Mouse (Mus musculus) liver, embryonic 12.5 days (tissue): ENCODE results near the gene Nhp2. TPM values are rescaled to one million over a fixed set of nuclear protein-coding genes. Genes with fewer than 3 reads are reported as not detected.
"Not testable (repeated sequence)": the region's sequence is repeated elsewhere in the genome, so short reads cannot be mapped to it uniquely, and the experiment has no call there.

Experiments
- ATAC-seq: fragments of 200-750 bp; cut with Nextera tagmentation; 2 replicates; pipeline ENCODE4 v1.8.0; 2017; ENCODE audit warnings: moderate number of reproducible peaks, mild to moderate bottlenecking, moderate library complexity
- H3K27ac ChIP-seq: fragments of 300-500 bp; sonication (generic); 2 replicates; pipeline ENCODE4 v1.5.1; 2016; ENCODE audit warnings: mild to moderate bottlenecking
- H3K27me3 ChIP-seq: fragments of 300-500 bp; sonication (generic); replicated peaks from 2 replicates; pipeline ENCODE4 v1.6.1; 2016; ENCODE audit warnings: mild to moderate bottlenecking, moderate library complexity
- H3K36me3 ChIP-seq: fragments of 300-500 bp; sonication (generic); 2 replicates; pipeline ENCODE4 v1.6.1; 2016; ENCODE audit warnings: mild to moderate bottlenecking, moderate library complexity
- H3K4me1 ChIP-seq: fragments of 300-500 bp; sonication (generic); 2 replicates; pipeline ENCODE4 v1.6.1; 2016
- H3K4me2 ChIP-seq: fragments of 300-500 bp; sonication (generic); 2 replicates; pipeline ENCODE4 v1.6.1; 2016; ENCODE audit warnings: mild to moderate bottlenecking, moderate library complexity
- H3K4me3 ChIP-seq: fragments of 300-500 bp; sonication (generic); 2 replicates; pipeline ENCODE4 v1.5.1; 2016; ENCODE audit warnings: mild to moderate bottlenecking, moderate library complexity
- H3K9ac ChIP-seq: fragments of 300-500 bp; sonication (generic); 2 replicates; pipeline ENCODE4 v1.6.1; 2016; ENCODE audit warnings: mild to moderate bottlenecking, moderate library complexity
- H3K9me3 ChIP-seq: fragments of 300-500 bp; sonication (generic); replicated peaks from 2 replicates; pipeline ENCODE4 v1.6.1; 2016; ENCODE audit warnings: mild to moderate bottlenecking, moderate library complexity
- WGBS: fragments of 180-500 bp; shearing (Covaris S2); methylation state at CpG from one replicate; pipeline ENCODE4 v1.1.7; 2016; ENCODE audit not compliant: insufficient replicate concordance; 5-methylcytosine and 5-hydroxymethylcytosine counted together
- polyA plus RNA-seq: library from polyadenylated mRNA; unstranded; fragments of >200 nt; fragmentation: Nextera tagmentation; extraction: Ambion mirVana; gene quantifications from 2 replicates; pipeline ENCODE4 v1.2.1, GENCODE M21; 2016

The Nhp2 gene
- polyA plus RNA-seq, 1 experiment from 2014 or later: 228 TPM

- Histone ChIP-seq H3K27ac (no peak overlapping the region), H3K36me3 (peaks cover 80% of the 10 kb centered on the region), H3K4me2 (no peak overlapping the region), H3K9ac (no peak overlapping the region), H3K27me3 (no peaks in the 10 kb centered on the region), H3K4me1 (peaks cover 39% of the 10 kb centered on the region), H3K9me3 (no peaks in the 10 kb centered on the region), H3K4me3 (no peak overlapping the region)
- WGBS: 93% methylated on average over 9 of the region's 9 CpGs
- ATAC-seq: no peak
Measured at GRCm38 (mm10) chr11:51627425-51627824, 7.9 kb downstream of the Nhp2 start.

GRCm38 (mm10) chr11:51627907-51628306, 8.4 kb downstream of the Nhp2 start:
- WGBS: 84% methylated on average over 8 of the region's 8 CpGs
- no peak for ATAC-seq
- Histone ChIP-seq H3K4me3 (no peak overlapping the region), H3K27me3 (no peaks in the 10 kb centered on the region), H3K27ac (no peak overlapping the region), H3K4me2 (no peak overlapping the region), H3K9me3 (no peaks in the 10 kb centered on the region), H3K36me3 (peaks cover 75% of the 10 kb centered on the region), H3K4me1 (peaks cover 41% of the 10 kb centered on the region), H3K9ac (no peak overlapping the region)

- Histone ChIP-seq H3K36me3 (peaks cover 64% of the 10 kb centered on the region), H3K27me3 (no peaks in the 10 kb centered on the region), H3K4me3 (no peak overlapping the region), H3K4me2 (no peak overlapping the region), H3K27ac (no peak overlapping the region), H3K9ac (no peak overlapping the region), H3K9me3 (no peaks in the 10 kb centered on the region), H3K4me1 (peaks cover 49% of the 10 kb centered on the region)
- ATAC-seq: no peak
- WGBS: 51% methylated on average over 15 of the region's 15 CpGs
Measured at GRCm38 (mm10) chr11:51629651-51630314, 10.2 kb downstream of the Nhp2 start.

GRCm38 (mm10) chr11:51632130-51632753, 12.7 kb downstream of the Nhp2 start:
- no peak overlapping the region for H3K27ac ChIP-seq
- H3K4me3 ChIP-seq: no peak overlapping the region
- ATAC-seq: no peak
- no peak overlapping the region for H3K4me2 ChIP-seq
- 63% methylated on average over 6 of the region's 6 CpGs for WGBS
- H3K27me3 ChIP-seq: no peaks in the 10 kb centered on the region
- H3K9ac ChIP-seq: no peak overlapping the region
- peaks cover 56% of the 10 kb centered on the region for H3K4me1 ChIP-seq
- H3K36me3 ChIP-seq: peaks cover 39% of the 10 kb centered on the region
- no peaks in the 10 kb centered on the region for H3K9me3 ChIP-seq

GRCm38 (mm10) chr11:51633200-51633599, 13.7 kb downstream of the Nhp2 start:
- H3K36me3 ChIP-seq: peaks cover 30% of the 10 kb centered on the region
- not testable (repeated sequence) for H3K27ac ChIP-seq, ATAC-seq, H3K4me2 ChIP-seq, H3K9me3 ChIP-seq, H3K4me3 ChIP-seq, H3K27me3 ChIP-seq, H3K9ac ChIP-seq
- H3K4me1 ChIP-seq: peaks cover 66% of the 10 kb centered on the region
- 67% methylated on average over 7 of the region's 7 CpGs for WGBS

GRCm38 (mm10) chr11:51633721-51634120, 14.2 kb downstream of the Nhp2 start:
- H3K4me3 ChIP-seq: no peak overlapping the region
- 82% methylated on average over 3 of the region's 3 CpGs for WGBS
- no peak overlapping the region for H3K27ac ChIP-seq
- peaks cover 71% of the 10 kb centered on the region for H3K4me1 ChIP-seq
- H3K27me3 ChIP-seq: no peaks in the 10 kb centered on the region
- peaks cover 26% of the 10 kb centered on the region for H3K36me3 ChIP-seq
- H3K9ac ChIP-seq: no peak overlapping the region
- no peak overlapping the region for H3K4me2 ChIP-seq
- no peak for ATAC-seq
- no peaks in the 10 kb centered on the region for H3K9me3 ChIP-seq

GRCm38 (mm10) chr11:51635127-51635524, 15.6 kb downstream of the Nhp2 start:
- peak; percentile 35 for ATAC-seq
- 4% methylated on average over 6 of the region's 6 CpGs for WGBS
- peaks cover 66% of the 10 kb centered on the region for H3K4me1 ChIP-seq
- peak overlapping the region; percentile 72 for H3K4me3 ChIP-seq
- H3K36me3 ChIP-seq: peaks cover 15% of the 10 kb centered on the region; the same call in 1 of the 2 replicates
- H3K27me3 ChIP-seq: no peaks in the 10 kb centered on the region
- no peaks in the 10 kb centered on the region for H3K9me3 ChIP-seq
- H3K27ac ChIP-seq: peak overlapping the region; percentile 93
- peak overlapping the region; percentile 80 for H3K9ac ChIP-seq
- H3K4me2 ChIP-seq: peak overlapping the region; percentile 88

- H3K4me2 ChIP-seq: peak within 1 kb of the TSS; percentile 88
- H3K27ac ChIP-seq: peak within 1 kb of the TSS; percentile 93
- H3K4me1 ChIP-seq: peaks cover 65% of the 10 kb centered on the region
- ATAC-seq: peak; percentile 83
- peaks cover 13% of the 10 kb centered on the region; the same call in 1 of the 2 replicates for H3K36me3 ChIP-seq
- no peaks in the 10 kb centered on the region for H3K27me3 ChIP-seq
- H3K9ac ChIP-seq: peak within 1 kb of the TSS; percentile 80
- WGBS: under 1% methylated on average over 61 of the region's 61 CpGs
- no peaks in the 10 kb centered on the region for H3K9me3 ChIP-seq
- H3K4me3 ChIP-seq: peak within 1 kb of the TSS; percentile 72
Measured at GRCm38 (mm10) chr11:51635525-51636322, 16.2 kb downstream of the Nhp2 start, which contains the start of gene Rmnd5b. TSS of gene Rmnd5b (minus strand) at chr11:51635896.

GRCm38 (mm10) chr11:51636323-51636684, 16.8 kb downstream of the Nhp2 start:
- peaks cover 61% of the 10 kb centered on the region for H3K4me1 ChIP-seq

GRCm38 (mm10) chr11:51637971-51638414, 18.5 kb downstream of the Nhp2 start:
- Histone ChIP-seq H3K27ac (peak overlapping the region; percentile 38), H3K36me3 (peaks cover 8% of the 10 kb centered on the region; the same call in 1 of the 2 replicates), H3K4me1 (peaks cover 48% of the 10 kb centered on the region), H3K4me3 (peak overlapping the region; percentile 33), H3K4me2 (peak overlapping the region; percentile 58), H3K27me3 (0 out of 2 replicates have a peak, but pooled peaks cover under 1% of the 10 kb centered on the region), H3K9ac (peak overlapping the region; percentile 40), H3K9me3 (no peaks in the 10 kb centered on the region)
- 6% methylated on average over 17 of the region's 17 CpGs for WGBS
- ATAC-seq: no peak

More at GRCm38 (mm10) chr11:51636323-51636684, 16.8 kb downstream of the Nhp2 start:
- peaks cover 8% of the 10 kb centered on the region; the same call in 1 of the 2 replicates for H3K36me3 ChIP-seq
- peak overlapping the region; percentile 72 for H3K4me3 ChIP-seq
- peak overlapping the region; percentile 93 for H3K27ac ChIP-seq
- H3K9ac ChIP-seq: peak overlapping the region; percentile 80
- 5% methylated on average over 6 of the region's 6 CpGs for WGBS
- no peaks in the 10 kb centered on the region for H3K9me3 ChIP-seq
- peak overlapping the region; percentile 88 for H3K4me2 ChIP-seq
- peak; percentile 33; the same call in 1 of the 2 replicates for ATAC-seq
- no peaks in the 10 kb centered on the region for H3K27me3 ChIP-seq

GRCm38 (mm10) chr11:51638497-51638896, 19.0 kb downstream of the Nhp2 start:
- H3K4me3 ChIP-seq: peak overlapping the region; percentile 33; the same call in 1 of the 2 replicates
- peak overlapping the region; percentile 38 for H3K27ac ChIP-seq
- H3K4me1 ChIP-seq: peaks cover 51% of the 10 kb centered on the region
- WGBS: 48% methylated on average over 5 of the region's 5 CpGs
- H3K36me3 ChIP-seq: peaks cover 8% of the 10 kb centered on the region; the same call in 1 of the 2 replicates
- peak overlapping the region; percentile 40; the same call in 1 of the 2 replicates for H3K9ac ChIP-seq
- no peaks in the 10 kb centered on the region for H3K9me3 ChIP-seq
- no peak for ATAC-seq
- peak overlapping the region; percentile 58 for H3K4me2 ChIP-seq
- peaks cover 6% of the 10 kb centered on the region for H3K27me3 ChIP-seq
